Mouse (Mus musculus) gastrocnemius, postnatal 10 days (tissue): ENCODE data around the gene Acpp. TPM values are rescaled to one million over a fixed set of nuclear protein-coding genes. Genes with fewer than 3 reads are reported as not detected.

Experiments
- DNase-seq: peaks from one replicate; pipeline ENCODE4 v3.0.0; 2021; ENCODE audit warnings: mixed read lengths
- total RNA-seq, 2 experiments: library from RNA; stranded (reverse); gene quantifications; 2 replicates each; pipeline ENCODE4 v1.2.3; 2021

The Acpp gene
- total RNA-seq, 2 experiments from 2014 or later, result 0.12 to 0.43 TPM

DNA sequence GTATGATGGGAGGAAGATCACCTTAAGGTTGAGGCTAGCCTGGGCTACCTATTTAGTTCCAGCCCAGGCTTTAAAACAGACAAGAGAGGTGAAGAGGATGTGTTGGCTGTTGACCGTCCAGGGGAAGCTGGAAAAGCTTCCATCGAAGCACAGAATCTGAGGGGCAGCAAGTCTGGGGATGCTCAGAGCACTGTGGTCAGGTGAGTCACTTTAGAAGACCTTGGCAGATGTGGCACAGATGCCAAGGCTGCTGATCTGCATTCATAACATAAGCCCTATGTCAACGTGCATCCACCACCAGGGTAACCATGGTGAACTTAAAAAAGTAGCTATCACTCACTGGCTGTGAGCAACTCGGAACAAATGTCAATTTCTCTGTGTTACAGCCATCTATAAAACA is 85.9 kb downstream of the Acpp start:
- no peak for DNase-seq

DNA sequence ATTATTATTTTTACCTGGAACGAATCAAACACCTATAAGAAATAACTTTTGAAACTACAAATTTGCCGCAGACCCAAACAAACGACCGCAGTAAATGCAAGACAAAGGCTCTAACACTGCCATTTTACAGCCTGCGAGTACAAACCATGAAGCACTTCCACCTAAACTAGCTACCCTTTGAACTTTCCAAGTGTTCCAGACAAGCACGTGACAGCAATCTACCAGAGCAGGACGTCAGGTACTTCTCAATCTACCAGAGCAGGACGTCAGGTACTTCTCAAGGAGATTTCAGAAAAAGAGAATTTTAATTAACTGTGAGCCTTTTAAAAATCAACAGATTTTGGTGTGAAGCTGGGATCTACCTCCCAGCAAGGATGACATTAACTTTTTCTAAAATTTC is 86.4 kb downstream of the Acpp start:
- DNase-seq, result no peak

DNA sequence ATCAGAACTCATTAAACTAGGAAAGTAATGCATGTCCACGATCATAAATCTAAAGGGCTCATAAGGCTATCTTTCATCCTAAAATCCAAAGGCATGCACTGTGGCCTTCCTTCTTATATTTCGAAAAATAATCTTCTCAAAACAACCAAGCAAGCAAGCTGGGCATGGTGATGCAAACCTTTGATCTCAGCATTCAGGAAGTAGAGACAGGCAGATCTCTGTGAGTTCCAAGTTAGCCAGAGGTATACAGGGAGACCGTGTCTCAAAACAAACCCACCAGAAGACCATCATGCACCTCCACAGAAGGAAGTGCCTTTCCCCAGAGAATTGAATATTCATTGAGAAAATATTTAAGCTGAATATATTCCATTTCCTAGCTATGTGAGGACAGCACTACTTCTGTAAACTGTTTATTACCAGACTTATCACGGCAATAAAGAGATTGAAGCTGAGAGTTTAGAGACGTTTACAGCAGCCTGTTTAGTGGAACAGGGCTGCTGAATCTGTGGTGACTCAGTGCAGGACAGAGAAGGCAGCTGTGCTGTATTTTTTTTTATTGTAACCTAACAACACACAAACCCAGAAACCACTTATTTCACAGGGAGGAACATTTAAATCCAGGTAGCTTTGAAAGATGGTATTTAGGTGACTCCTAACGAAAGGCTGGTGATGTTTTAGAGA is 90.1 kb downstream of the Acpp start:
- no peak for DNase-seq

DNA sequence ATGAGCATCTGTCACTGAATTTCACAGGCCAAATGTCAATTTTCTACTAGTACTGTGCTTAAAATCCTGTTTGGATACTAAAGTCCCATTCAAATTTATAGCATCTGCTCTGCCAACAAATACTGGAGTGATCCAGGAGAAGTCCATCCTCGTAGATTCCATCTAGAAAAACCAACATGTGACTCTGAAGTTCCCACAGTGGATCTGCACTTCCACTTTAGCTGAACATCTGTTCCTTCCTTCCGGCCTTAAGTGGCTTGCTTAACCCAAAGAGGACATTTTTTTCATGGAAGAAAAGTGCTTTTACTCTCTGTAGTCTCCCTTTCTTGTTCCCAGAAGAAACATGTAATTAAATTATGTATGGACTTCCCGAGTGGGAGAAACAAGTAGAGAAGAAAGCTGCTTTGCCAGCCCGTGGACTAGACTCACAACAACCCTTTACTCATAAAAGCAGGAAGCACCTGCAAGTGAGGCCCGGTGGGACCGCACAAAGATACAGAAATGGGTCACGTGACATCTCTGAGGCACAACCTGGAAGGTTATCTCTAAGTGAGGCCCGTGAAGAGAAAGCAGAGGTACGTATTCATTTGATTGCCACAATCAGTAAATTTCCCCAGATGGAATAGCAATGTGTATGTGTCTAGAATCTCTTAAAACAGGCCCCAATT is 93.6 kb downstream of the Acpp start:
- no peak for DNase-seq

DNA sequence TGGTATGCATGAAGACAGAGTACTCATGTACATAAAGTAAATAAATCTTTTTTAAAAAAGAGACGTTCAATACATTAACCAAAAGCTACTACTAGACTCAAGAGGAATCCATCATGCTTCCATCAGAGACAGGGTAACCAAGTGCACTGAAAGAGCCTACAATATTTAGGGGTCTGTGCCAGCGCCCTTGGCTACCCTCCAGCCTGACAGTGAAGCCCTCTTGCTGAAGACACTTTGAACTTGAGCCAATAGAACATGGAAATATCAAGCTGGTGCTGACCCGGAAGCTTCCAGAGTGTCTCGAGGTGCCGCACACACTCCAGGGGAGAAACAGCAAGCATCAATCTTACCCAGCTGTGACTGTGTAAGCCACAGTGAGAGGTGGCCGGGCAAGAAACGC is 97.4 kb downstream of the Acpp start:
- no peak for DNase-seq

DNA sequence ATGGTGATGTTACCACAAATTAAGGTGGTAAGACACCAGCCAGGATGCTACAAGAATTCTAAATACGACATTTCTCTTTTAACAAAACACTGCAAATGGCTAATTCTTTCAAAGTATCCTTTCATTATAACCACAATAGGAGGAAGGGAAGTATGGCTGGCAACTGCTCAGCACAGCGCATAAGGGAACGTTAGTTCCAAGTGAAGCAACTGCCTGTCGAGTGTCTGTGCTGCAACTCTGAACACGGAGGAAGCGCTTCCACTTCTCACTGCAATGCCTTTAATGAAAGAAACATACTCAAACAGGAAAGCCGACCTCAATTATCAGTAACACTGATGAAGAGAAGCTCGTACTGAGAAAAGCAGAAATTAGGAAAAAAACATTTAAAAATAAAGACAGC is 98.5 kb downstream of the Acpp start:
- no peak for DNase-seq

Other genes with a start within 250 kb of the Acpp start
- 1 to 10 TPM; 1.9 to 3.6 TPM for gene Ackr4, start 210.8 kb downstream of the Acpp start, total RNA-seq
- gene Dnajc13, start 74.8 kb downstream of the Acpp start, total RNA-seq, result 10 to 100 TPM; 25.8 to 32.5 TPM
- under 1 TPM in 1 of 2 experiments, not detected in 1; 0.19 TPM for gene Cpne4, start 209.5 kb upstream of the Acpp start, total RNA-seq